Mouse (Mus musculus) brain, embryonic 14.5 days (tissue): Measurements from ENCODE around the gene Syne1.

Experiments
- CTCF ChIP-seq: fragments of 200-500 bp; IDR thresholded peaks from 2 replicates; pipeline ENCODE4 v1.5.1; 2012; ENCODE audit warnings: inconsistent platforms, mild to moderate bottlenecking, moderate library complexity, borderline replicate concordance; ENCODE audit not compliant: insufficient read depth, insufficient read length; ENCODE audit errors: extremely low read depth
- POLR2A ChIP-seq: fragments of 200-500 bp; IDR thresholded peaks from 2 replicates; pipeline ENCODE4 v1.6.1; 2012; ENCODE audit warnings: mild to moderate bottlenecking, inconsistent platforms, borderline replicate concordance; ENCODE audit not compliant: poor library complexity, insufficient read depth, insufficient read length, severe bottlenecking; ENCODE audit errors: extremely low read depth

GRCm38 (mm10) chr10:5234721-5235501, 316.4 kb downstream of the Syne1 start:
- TF ChIP-seq CTCF: no peak
- no peak for TF ChIP-seq POLR2A
